Mouse (Mus musculus) heart, embryonic 16.5 days (tissue): ENCODE data around the gene Zfp28. TPM values are rescaled to one million over a fixed set of nuclear protein-coding genes. Genes with fewer than 3 reads are reported as not detected.
A peak's percentile ranks its signal among the peaks of the same experiment; 100 is the strongest.

Source experiments
- ATAC-seq: fragments of 200-750 bp; cut with Nextera tagmentation; replicated peaks from 2 replicates; pipeline ENCODE4 v1.8.0; 2017; ENCODE audit warnings: moderate number of reproducible peaks; ENCODE audit not compliant: insufficient read depth, low FRiP score; ENCODE audit errors: extremely low read depth
- H3K27ac ChIP-seq: fragments of 300-500 bp; sonication (generic); 2 replicates; pipeline ENCODE4 v1.5.1; 2014; ENCODE audit warnings: mild to moderate bottlenecking, low read length, control low read depth, moderate library complexity
- H3K27me3 ChIP-seq: fragments of 300-500 bp; sonication (generic); 2 replicates; pipeline ENCODE4 v1.6.1; 2014; ENCODE audit warnings: low read length, mixed read lengths; ENCODE audit not compliant: control insufficient read depth, insufficient read depth
- H3K36me3 ChIP-seq: fragments of 300-500 bp; sonication (generic); 2 replicates; pipeline ENCODE4 v1.6.1; 2014; ENCODE audit not compliant: control insufficient read depth, insufficient read depth
- H3K4me1 ChIP-seq: fragments of 300-500 bp; sonication (generic); 2 replicates; pipeline ENCODE4 v1.6.1; 2014; ENCODE audit warnings: low read length, mixed read lengths; ENCODE audit not compliant: control insufficient read depth, insufficient read depth
- H3K4me2 ChIP-seq: fragments of 300-500 bp; sonication (generic); 2 replicates; pipeline ENCODE4 v1.6.1; 2014; ENCODE audit warnings: low read depth, mild to moderate bottlenecking, control low read depth, low read length
- H3K4me3 ChIP-seq: fragments of 300-500 bp; sonication (generic); 2 replicates; pipeline ENCODE4 v1.5.1; 2014; ENCODE audit warnings: mild to moderate bottlenecking, control low read depth, low read length
- H3K9ac ChIP-seq: fragments of 300-500 bp; sonication (generic); 2 replicates; pipeline ENCODE4 v1.6.1; 2014; ENCODE audit warnings: low read length, control low read depth
- H3K9me3 ChIP-seq: fragments of 300-500 bp; sonication (generic); replicated peaks from 2 replicates; pipeline ENCODE4 v1.6.1; 2016; ENCODE audit warnings: low read length; ENCODE audit not compliant: control insufficient read depth
- WGBS: fragments of 180-500 bp; shearing (Covaris S2); extraction: QIAGEN DNeasy Blood & Tissue Kit; methylation state at CpG from one replicate; pipeline ENCODE4 v1.1.7; 2014; 5-methylcytosine and 5-hydroxymethylcytosine counted together
- polyA plus RNA-seq: library from polyadenylated mRNA; unstranded; fragments of >200 nt; fragmentation: Nextera tagmentation; extraction: Ambion mirVana; gene quantifications from 2 replicates; pipeline ENCODE4 v1.2.1, GENCODE M21; 2015

The Zfp28 gene
- polyA plus RNA-seq, 1 experiment from 2014 or later: 7.6 TPM

DNA sequence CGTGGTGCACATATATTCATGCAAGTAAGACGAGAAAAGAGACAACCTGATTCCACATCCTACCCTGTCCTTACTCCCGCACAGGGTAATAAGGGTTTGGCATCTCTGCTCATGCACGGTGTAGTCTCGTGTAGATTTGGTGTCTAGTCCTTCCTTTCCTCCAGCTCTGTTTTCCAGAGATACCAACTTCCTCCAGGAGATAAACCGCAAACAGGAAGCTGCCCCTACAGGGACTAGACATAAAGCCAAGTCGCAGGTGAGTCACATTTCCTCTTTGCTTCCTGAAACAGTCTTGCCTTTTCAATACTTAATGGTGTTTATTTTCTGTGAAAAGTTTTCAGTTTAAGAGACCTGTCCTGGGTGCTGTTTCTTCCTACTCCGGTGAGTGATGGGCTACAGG lies 916 bp downstream of the Zfp28 start:
- no peaks in the 10 kb centered on the region for H3K27me3 ChIP-seq
- H3K27ac ChIP-seq: no peak overlapping the region
- H3K9ac ChIP-seq: peak overlapping the region; percentile 83
- peaks cover 16% of the 10 kb centered on the region for H3K4me1 ChIP-seq
- no peaks in the 10 kb centered on the region for H3K9me3 ChIP-seq
- H3K4me3 ChIP-seq: peak overlapping the region; percentile 74
- no peak for ATAC-seq
- H3K36me3 ChIP-seq: peaks cover 6% of the 10 kb centered on the region
- WGBS: 59% methylated on average over 8 of the region's 8 CpGs
- peak overlapping the region; percentile 88 for H3K4me2 ChIP-seq

DNA sequence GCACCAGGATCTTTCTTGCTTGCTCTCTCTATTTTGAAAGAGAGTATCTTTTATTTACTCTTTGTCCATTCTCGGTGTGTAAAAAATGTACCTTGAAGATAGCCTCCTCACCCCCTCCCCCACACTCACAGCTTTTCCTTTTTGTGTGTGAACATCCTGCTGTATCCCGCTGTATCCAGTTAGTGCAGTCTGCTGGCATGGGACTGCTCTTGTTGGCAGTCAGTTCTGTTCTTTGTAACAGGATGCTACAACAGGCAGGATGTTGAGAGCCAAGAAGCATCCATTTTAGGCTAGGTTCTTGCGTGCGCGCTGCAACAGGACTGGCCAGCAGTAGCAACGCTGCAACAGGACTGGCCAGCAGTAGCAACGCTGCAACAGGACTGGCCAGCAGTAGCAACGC lies 3.9 kb downstream of the Zfp28 start:
- Histone ChIP-seq H3K4me2 (no peak overlapping the region), H3K9ac (no peak overlapping the region), H3K4me3 (no peak overlapping the region), H3K9me3 (no peaks in the 10 kb centered on the region), H3K4me1 (peaks cover 16% of the 10 kb centered on the region), H3K27me3 (no peaks in the 10 kb centered on the region), H3K36me3 (peaks cover 14% of the 10 kb centered on the region), H3K27ac (no peak overlapping the region)
- no peak for ATAC-seq
- 82% methylated on average over 7 of the region's 8 CpGs for WGBS

DNA sequence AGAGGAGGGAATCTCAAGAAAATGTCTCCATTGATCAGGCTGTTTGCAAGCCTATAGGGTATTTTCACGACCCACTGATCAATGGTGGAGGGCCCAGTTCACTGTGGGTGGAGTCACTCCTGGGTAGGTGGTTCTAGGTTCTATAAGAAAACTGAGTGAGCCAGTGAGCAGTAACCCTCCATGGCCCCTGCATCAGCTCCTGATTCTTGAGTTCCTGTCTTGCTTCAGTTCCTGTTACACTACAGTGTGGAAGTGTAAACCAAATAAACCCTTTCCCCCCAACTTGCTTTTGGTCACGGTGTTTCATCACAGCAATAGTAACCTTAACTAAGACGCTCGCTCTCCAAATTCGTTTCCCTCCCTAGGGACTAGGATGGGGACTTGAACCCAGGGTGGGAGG lies 5.9 kb downstream of the Zfp28 start:
- H3K27ac ChIP-seq: no peak overlapping the region
- H3K9me3 ChIP-seq: 0 out of 2 replicates have a peak, but pooled peaks cover 2% of the 10 kb centered on the region
- H3K9ac ChIP-seq: no peak overlapping the region
- H3K4me2 ChIP-seq: no peak overlapping the region
- ATAC-seq: no peak
- no peak overlapping the region for H3K4me3 ChIP-seq
- peaks cover 32% of the 10 kb centered on the region for H3K36me3 ChIP-seq
- peaks cover 3% of the 10 kb centered on the region for H3K4me1 ChIP-seq
- H3K27me3 ChIP-seq: no peaks in the 10 kb centered on the region
- WGBS: 79% methylated on average over 5 of the region's 5 CpGs

DNA sequence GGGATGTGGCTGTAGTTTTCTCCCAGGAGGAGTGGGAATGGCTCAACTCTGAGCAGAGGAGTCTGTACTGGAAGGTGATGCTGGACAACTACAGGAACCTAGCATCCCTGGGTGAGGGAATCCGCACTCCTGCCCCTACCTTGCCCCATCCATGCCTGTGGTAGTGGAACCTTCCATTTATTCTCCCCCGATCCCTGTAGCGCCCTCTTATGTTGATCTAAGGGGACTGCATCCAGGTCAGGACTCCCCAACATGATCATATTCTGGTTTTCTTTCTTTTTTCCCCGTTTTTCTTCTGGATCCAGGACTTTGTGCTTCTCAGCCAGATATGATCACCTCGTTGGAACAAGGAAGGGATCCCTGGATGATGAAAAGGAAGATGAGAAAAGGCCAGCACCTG lies 6.4 kb downstream of the Zfp28 start:
- no peak overlapping the region for H3K27ac ChIP-seq
- 0 out of 2 replicates have a peak, but pooled peaks cover 2% of the 10 kb centered on the region for H3K9me3 ChIP-seq
- ATAC-seq: no peak
- 69% methylated on average over 5 of the region's 5 CpGs for WGBS
- no peak overlapping the region for H3K9ac ChIP-seq
- no peaks in the 10 kb centered on the region for H3K4me1 ChIP-seq
- H3K4me2 ChIP-seq: no peak overlapping the region
- no peak overlapping the region for H3K4me3 ChIP-seq
- H3K27me3 ChIP-seq: no peaks in the 10 kb centered on the region
- H3K36me3 ChIP-seq: peaks cover 37% of the 10 kb centered on the region

DNA sequence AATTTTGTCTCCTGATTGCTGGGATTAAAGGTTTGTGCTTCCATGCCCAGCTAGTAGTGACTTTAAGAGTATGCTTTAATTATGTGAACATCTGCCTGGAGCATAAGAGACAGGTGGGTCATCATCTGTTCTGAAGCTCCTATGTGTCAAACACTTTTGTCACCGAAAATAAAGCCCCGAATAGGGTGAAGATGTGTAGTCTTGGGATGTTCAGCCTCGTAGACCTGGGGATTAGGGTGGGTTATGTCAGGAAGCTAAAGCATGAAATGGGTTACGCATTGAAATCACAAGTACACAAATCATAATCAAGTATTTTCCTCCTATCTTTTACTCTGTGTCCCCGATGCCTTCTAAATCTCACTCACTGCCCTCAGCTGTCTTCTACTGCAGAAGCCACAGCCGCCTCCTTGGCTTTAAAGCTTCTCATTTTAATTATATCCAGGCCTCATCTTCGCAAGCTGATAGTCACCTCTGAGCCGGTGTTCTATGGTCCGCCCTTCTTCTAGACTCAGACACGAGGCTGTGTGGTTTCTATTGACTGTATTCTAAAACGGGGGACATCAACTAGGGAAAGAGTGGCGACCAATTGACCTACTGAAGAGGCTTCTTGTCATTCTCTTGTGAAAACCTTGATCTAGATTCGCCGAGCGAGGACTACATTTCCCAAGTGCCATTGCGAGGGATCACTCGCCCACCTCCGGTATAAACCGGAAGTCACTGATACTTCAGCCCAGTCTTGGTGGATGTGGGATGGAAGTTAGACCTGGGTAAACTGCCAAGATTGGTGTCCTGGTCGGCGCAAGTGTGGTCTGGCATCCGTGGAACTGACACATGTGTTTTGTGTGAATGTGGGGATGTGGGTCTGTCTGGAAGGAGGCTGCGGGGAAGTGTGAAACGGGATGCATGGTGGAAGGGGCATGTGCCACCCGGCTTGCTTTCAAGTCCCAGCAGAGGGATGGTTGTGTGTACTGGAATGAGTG lies 15.2 kb downstream of the Zfp28 start, which contains the start of gene Smim17:
Gene Smim17, plus strand, starts transcription at position 720 of the 980 bp plus-strand sequence.
- Histone ChIP-seq H3K4me3 (peak within 1 kb of the TSS; percentile 66), H3K36me3 (peaks cover 20% of the 10 kb centered on the region), H3K9ac (peak within 1 kb of the TSS; percentile 73), H3K4me2 (peak within 1 kb of the TSS; percentile 89), H3K27ac (no peak within 1 kb of the TSS), H3K4me1 (peaks cover 7% of the 10 kb centered on the region), H3K9me3 (0 out of 2 replicates have a peak, but pooled peaks cover 2% of the 10 kb centered on the region), H3K27me3 (no peaks in the 10 kb centered on the region)
- ATAC-seq: no peak; the same call in 1 of the 2 replicates
- WGBS: 25% methylated on average over 25 of the region's 25 CpGs

DNA sequence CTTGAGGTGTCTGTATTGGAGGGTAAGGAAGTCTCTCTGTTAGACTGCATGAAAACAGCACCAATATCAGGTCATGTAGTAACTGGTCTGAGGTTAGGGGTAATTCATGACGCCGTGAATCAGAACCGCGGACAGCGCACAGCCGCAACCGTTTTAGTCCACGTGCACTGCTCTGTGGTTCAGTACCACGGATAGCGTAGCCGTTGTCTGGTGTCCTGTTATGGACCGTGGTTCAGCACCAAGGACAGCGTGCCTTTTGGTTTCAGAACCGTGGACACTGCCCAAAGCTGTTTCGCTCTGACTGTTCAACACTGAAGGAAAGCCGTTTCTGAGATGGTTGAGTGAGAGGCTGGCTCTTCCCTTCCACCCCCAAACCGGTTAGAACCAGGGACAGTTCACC lies 26.9 kb downstream of the Zfp28 start, which contains the start of gene Gm20715:
Gene Gm20715, plus strand, starts transcription at position 235 of the 400 bp plus-strand sequence.
- Histone ChIP-seq H3K4me2 (no peak within 1 kb of the TSS), H3K4me3 (no peak within 1 kb of the TSS), H3K9me3 (no peaks in the 10 kb centered on the region), H3K4me1 (no peaks in the 10 kb centered on the region), H3K9ac (no peak within 1 kb of the TSS), H3K27ac (no peak within 1 kb of the TSS), H3K27me3 (no peaks in the 10 kb centered on the region), H3K36me3 (no peaks in the 10 kb centered on the region)
- peak; percentile 92 for ATAC-seq
- WGBS: under 1% methylated on average over 17 of the region's 17 CpGs

DNA sequence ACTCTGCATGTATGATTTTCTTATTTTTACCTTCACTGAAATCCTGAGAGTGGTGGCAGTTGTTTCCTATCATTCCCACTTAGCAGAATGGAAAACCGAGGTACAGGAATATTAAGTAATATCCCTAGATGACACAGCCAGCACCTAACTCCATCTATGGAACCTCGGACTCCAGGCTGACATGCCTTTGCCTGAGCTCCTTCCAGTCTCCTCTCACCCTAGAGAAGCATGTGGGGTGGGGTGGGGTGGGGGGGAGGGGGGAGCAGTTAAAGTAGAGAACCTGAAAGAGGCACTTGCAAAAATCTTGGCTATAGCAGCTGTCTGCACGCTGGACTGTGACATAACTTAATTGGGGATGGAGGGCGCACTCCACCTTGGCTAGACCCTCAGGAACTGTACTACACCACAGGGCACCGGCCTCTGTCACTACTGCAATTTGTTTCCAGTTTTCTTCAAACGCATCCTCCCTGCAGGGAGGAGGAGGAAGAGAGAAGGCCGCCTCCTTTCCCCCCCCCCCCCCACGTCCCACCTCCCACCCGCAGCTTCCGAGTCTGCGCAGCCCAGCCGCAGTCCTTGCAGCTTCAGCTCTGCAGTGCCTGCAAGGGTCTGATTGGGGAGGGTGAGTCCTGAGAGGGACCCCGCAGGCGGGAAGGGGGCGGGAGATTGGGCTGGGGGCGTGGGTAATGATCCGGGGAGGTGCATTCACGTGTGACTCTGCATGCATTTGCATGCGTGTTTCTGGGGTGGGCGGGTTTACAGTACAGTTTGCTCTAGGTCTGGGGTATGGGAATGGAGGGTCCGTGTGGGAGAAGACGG lies 31.7 kb downstream of the Zfp28 start:
- Histone ChIP-seq H3K27ac (no peak overlapping the region), H3K9ac (no peak overlapping the region), H3K4me2 (no peak overlapping the region), H3K9me3 (no peaks in the 10 kb centered on the region), H3K36me3 (no peaks in the 10 kb centered on the region), H3K4me3 (no peak overlapping the region), H3K27me3 (no peaks in the 10 kb centered on the region), H3K4me1 (no peaks in the 10 kb centered on the region)
- WGBS: 10% methylated on average over 21 of the region's 22 CpGs
- no peak for ATAC-seq

DNA sequence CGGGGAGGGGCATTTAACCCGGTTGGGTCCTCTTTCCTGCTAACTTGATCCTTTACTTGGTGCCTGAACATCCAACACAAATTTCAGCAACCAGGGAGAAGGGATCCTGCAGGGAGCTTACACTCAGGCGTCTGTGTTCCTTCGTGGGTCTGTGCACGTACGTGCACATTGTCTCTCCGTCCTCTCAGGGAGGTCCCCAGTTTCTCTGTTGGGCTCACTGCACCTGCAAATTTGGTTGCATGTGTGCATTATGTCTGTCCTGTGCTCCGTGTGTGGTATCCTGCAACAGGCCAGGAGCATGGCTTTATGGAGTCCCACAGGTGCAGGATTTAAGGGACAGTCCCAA lies 32.3 kb downstream of the Zfp28 start:
- Histone ChIP-seq H3K27ac (no peak overlapping the region), H3K9ac (no peak overlapping the region), H3K4me3 (no peak overlapping the region), H3K4me1 (no peaks in the 10 kb centered on the region), H3K4me2 (no peak overlapping the region), H3K9me3 (no peaks in the 10 kb centered on the region), H3K27me3 (no peaks in the 10 kb centered on the region), H3K36me3 (no peaks in the 10 kb centered on the region)
- 18% methylated on average over 8 of the region's 8 CpGs for WGBS
- no peak for ATAC-seq
